Mouse (Mus musculus): ENCODE results near the gene Ssbp2. TPM values are rescaled to one million over a fixed set of nuclear protein-coding genes. Genes with fewer than 3 reads are reported as not detected.

The Ssbp2 gene
- total and polyA plus RNA-seq, 3 experiments, result 12.6 to 38.4 TPM; not detected in 1

DNA sequence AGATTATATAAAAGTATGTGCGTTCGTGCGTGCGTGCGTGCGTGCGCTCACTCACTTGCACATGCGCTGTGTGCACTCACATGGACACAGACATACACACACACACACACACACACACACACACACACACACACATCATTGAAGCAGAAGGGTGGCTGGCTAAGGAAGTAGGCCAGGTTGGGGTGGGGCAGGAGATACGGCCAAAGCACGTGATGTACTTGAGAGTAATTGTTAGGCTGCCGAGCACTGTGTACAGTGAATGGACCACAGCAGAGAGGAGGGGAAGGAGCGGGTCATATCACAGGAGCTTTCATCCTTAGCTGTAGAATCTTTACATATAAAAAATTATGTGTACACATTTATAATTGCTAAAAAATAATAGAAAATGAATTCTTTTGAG lies 66.0 kb downstream of the Ssbp2 start:
- TF ChIP-seq ETS1 (IDR thresholded peaks at IDR 0.05; ENCODE audit: low read depth, low read length) (no peak), ZMIZ1 (IDR thresholded peaks at IDR 0.05; ENCODE audit: low read depth, low read length) (no peak), ELF1 (IDR thresholded peaks at IDR 0.05; ENCODE audit: low read depth, low read length) (no peak), TCF12 (IDR thresholded peaks at IDR 0.05; ENCODE audit: low read depth, low read length) (no peak), CHD2 (IDR thresholded peaks at IDR 0.05; ENCODE audit: low read length) (no peak), USF1 (IDR thresholded peaks at IDR 0.05; ENCODE audit: low read depth, low read length) (no peak), MXI1 (IDR thresholded peaks at IDR 0.05; ENCODE audit: low read depth, low read length) (no peak), NRF1 (IDR thresholded peaks at IDR 0.05; ENCODE audit: insufficient read depth, low read depth, low read length, poor library complexity, severe bottlenecking) (no peak), CHD1 (IDR thresholded peaks at IDR 0.05; ENCODE audit: low read depth, low read length) (no peak), GATA1 (IDR thresholded peaks at IDR 0.05; ENCODE audit: low read depth, low read length) (no peak), POLR2A (IDR thresholded peaks at IDR 0.05; ENCODE audit: control insufficient read depth in 1 of 2, insufficient read depth in 1 of 2, low read depth in 1 of 2, low read length in 2 of 2, poor library complexity in 1 of 2) (no peak)

GRCm38 (mm10) chr13:91529821-91530220 lies 69.7 kb downstream of the Ssbp2 start:
- Histone ChIP-seq H3K9me3 (replicated peaks; ENCODE audit: insufficient read depth, low read length) (no peaks in the 10 kb centered on the region), H3K4me1 (ENCODE audit: control insufficient read depth in 1 of 2, insufficient read depth in 2 of 2, low read length in 2 of 2) (peaks cover 0 to 6% of the 10 kb centered on the region in 2 experiments; a peak in 2 of 4 replicates), H3K27ac (ENCODE audit: control insufficient read depth, low read depth, low read length) (no peak overlapping the region), H3K9ac (ENCODE audit: control insufficient read depth, low read depth, low read length, poor library complexity, severe bottlenecking) (no peak overlapping the region), H3K4me3 (ENCODE audit: control insufficient read depth in 1 of 2, insufficient read depth in 1 of 2, low read depth in 2 of 2, low read length in 2 of 2) (no peak overlapping the region), H3K27me3 (ENCODE audit: control insufficient read depth in 1 of 2, insufficient read depth in 2 of 2, low read length in 2 of 2) (no peaks in the 10 kb centered on the region), H3K79me2 (ENCODE audit: control insufficient read depth, insufficient read depth, low read length, poor library complexity) (no peaks in the 10 kb centered on the region), H3K36me3 (ENCODE audit: control insufficient read depth in 1 of 2, insufficient read depth in 2 of 2, low read length in 2 of 2) (peaks cover 0 to 3% of the 10 kb centered on the region in 2 experiments)
- DNase-seq (ENCODE audit: low read depth, low spot score), result no peak
- no peak for TF ChIP-seq MYC (IDR thresholded peaks at IDR 0.05; ENCODE audit: low read depth, low read length)
- TF ChIP-seq ELF1 (IDR thresholded peaks at IDR 0.05; ENCODE audit: low read depth, low read length), result no peak
- no peak for TF ChIP-seq CTCF (IDR thresholded peaks at IDR 0.05 in 2 of 3, conservative IDR thresholded peaks at IDR 0.05 in 1 of 3; ENCODE audit: control insufficient read depth in 1 of 3, insufficient read depth in 1 of 3, low read depth in 2 of 3, low read length in 3 of 3, poor library complexity in 1 of 3, severe bottlenecking in 1 of 3)
- TF ChIP-seq MAFK (IDR thresholded peaks at IDR 0.05; ENCODE audit: borderline replicate concordance, low read depth, low read length), result no peak
- no peak for TF ChIP-seq UBTF (IDR thresholded peaks at IDR 0.05; ENCODE audit: borderline replicate concordance, insufficient read depth, low read depth, low read length)

More for the DNA sequence above, 66.0 kb downstream of the Ssbp2 start:
- Histone ChIP-seq H3K27me3 (ENCODE audit: control insufficient read depth in 1 of 2, insufficient read depth in 2 of 2, low read length in 2 of 2) (no peaks in the 10 kb centered on the region), H3K4me1 (ENCODE audit: control insufficient read depth in 1 of 2, insufficient read depth in 2 of 2, low read length in 2 of 2) (peaks cover 0 to 3% of the 10 kb centered on the region in 2 experiments; a peak in 2 of 4 replicates), H3K27ac (ENCODE audit: control insufficient read depth, low read depth, low read length) (no peak overlapping the region), H3K9me3 (replicated peaks; ENCODE audit: insufficient read depth, low read length) (no peaks in the 10 kb centered on the region), H3K4me3 (ENCODE audit: control insufficient read depth in 1 of 2, insufficient read depth in 1 of 2, low read depth in 2 of 2, low read length in 2 of 2) (no peak overlapping the region), H3K79me2 (ENCODE audit: control insufficient read depth, insufficient read depth, low read length, poor library complexity) (no peaks in the 10 kb centered on the region), H3K9ac (ENCODE audit: control insufficient read depth, low read depth, low read length, poor library complexity, severe bottlenecking) (no peak overlapping the region), H3K36me3 (ENCODE audit: control insufficient read depth in 1 of 2, insufficient read depth in 2 of 2, low read length in 2 of 2) (peaks cover 0 to 4% of the 10 kb centered on the region in 2 experiments; a peak in 3 of 4 replicates)
- DNase-seq (ENCODE audit: low read depth, low spot score), result no peak

All from MEL (cell line).